Mouse (Mus musculus): ENCODE measurements at regions not wholly inside any gene's neighbourhood (a gene's known extent, or its start where the extent isn't known, plus 50 kb on each side); places are given as distances from the start of the nearest gene placed in this dataset.

- no peak for DNase-seq (ENCODE audit: low read depth)
Measured at GRCm38 (mm10) chr1:61050346-61050745, 72.6 kb downstream of the Icos start.

- DNase-seq (ENCODE audit: low read depth): no peak
Measured at GRCm38 (mm10) chr1:61053676-61054075, 75.9 kb downstream of the Icos start.

GRCm38 (mm10) chr1:61054391-61054790 is 76.7 kb downstream of the Icos start:
- no peak for DNase-seq (ENCODE audit: low read depth)

- peak; percentile 82 for DNase-seq (ENCODE audit: low read depth)
Measured at GRCm38 (mm10) chr1:61055176-61055575, 77.4 kb downstream of the Icos start.

- DNase-seq (ENCODE audit: low read depth): no peak
Measured at GRCm38 (mm10) chr1:61059910-61060536, 82.3 kb downstream of the Icos start.

- DNase-seq (ENCODE audit: low read depth): no peak
Measured at GRCm38 (mm10) chr1:61061892-61062460, 84.2 kb downstream of the Icos start.

GRCm38 (mm10) chr1:61068112-61068511 is 90.4 kb downstream of the Icos start:
- peak; percentile 65 for DNase-seq (ENCODE audit: low read depth)

GRCm38 (mm10) chr1:61074127-61074526 is 96.4 kb downstream of the Icos start:
- no peak for DNase-seq (ENCODE audit: low read depth)

- DNase-seq (ENCODE audit: low read depth): no peak
Measured at GRCm38 (mm10) chr1:61075335-61075734, 97.6 kb downstream of the Icos start.

- peak; percentile 46 for DNase-seq (ENCODE audit: low read depth)
Measured at GRCm38 (mm10) chr1:61084732-61085131, 107.0 kb downstream of the Icos start.

- DNase-seq (ENCODE audit: low read depth): no peak
Measured at GRCm38 (mm10) chr1:61086811-61087210, 109.1 kb downstream of the Icos start.

GRCm38 (mm10) chr1:61090801-61091200 is 113.1 kb downstream of the Icos start:
- DNase-seq (ENCODE audit: low read depth): no peak

- DNase-seq (ENCODE audit: low read depth): no peak
Measured at GRCm38 (mm10) chr1:61095481-61096165, 117.9 kb downstream of the Icos start.

- DNase-seq (ENCODE audit: low read depth): no peak
Measured at GRCm38 (mm10) chr1:61099341-61099740, 121.6 kb downstream of the Icos start.

- peak; percentile 75 for DNase-seq (ENCODE audit: low read depth)
Measured at GRCm38 (mm10) chr1:61101679-61102078, 124.0 kb downstream of the Icos start.

GRCm38 (mm10) chr1:61102346-61102745 is 124.6 kb downstream of the Icos start:
- peak; percentile 29 for DNase-seq (ENCODE audit: low read depth)

GRCm38 (mm10) chr1:61103581-61103980 is 125.9 kb downstream of the Icos start:
- DNase-seq (ENCODE audit: low read depth): no peak

GRCm38 (mm10) chr1:61111731-61112309 is 134.1 kb downstream of the Icos start:
- DNase-seq (ENCODE audit: low read depth): no peak

- no peak for DNase-seq (ENCODE audit: low read depth)
Measured at GRCm38 (mm10) chr1:61117535-61117934, 139.8 kb downstream of the Icos start.

- DNase-seq (ENCODE audit: low read depth): no peak
Measured at GRCm38 (mm10) chr1:61118071-61118470, 140.3 kb downstream of the Icos start.

- no peak for DNase-seq (ENCODE audit: low read depth)
Measured at GRCm38 (mm10) chr1:61121480-61121879, 143.8 kb downstream of the Icos start.

- peak; percentile 30 for DNase-seq (ENCODE audit: low read depth)
Measured at GRCm38 (mm10) chr1:61125127-61125526, 147.4 kb downstream of the Icos start.

Measured in naive thymus-derived CD4-positive, alpha-beta T cell, adult 2 months (primary cell).